Mouse (Mus musculus): ENCODE measurements around the gene Lrtm1.

DNA sequence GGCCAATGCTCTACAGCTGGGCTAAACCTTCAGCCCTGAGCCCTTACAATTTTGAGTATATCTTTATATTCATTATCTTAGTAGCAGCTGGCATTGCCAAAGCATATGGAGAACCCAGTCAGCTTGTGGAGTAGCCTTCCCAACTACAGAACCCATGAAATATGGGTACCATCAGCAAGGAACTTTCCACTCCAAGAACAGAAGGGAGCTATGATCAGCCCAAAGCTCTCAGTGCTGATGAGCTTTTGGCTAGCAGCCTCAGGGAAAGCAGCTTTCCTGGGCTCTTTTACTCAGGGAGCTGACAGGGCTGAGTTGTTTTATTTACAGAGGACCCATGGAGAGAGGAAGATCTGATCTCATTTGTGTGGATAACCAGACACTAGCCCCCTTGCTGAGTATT lies 42.7 kb downstream of the Lrtm1 start:
- TF ChIP-seq TAL1 (IDR thresholded peaks at IDR 0.05; ENCODE audit: low read length) (no peak), GATA1 (IDR thresholded peaks at IDR 0.05; ENCODE audit: low read length) (no peak)

Measured in erythroblast, embryonic 14.5 days (primary cell).